Mouse (Mus musculus) urinary bladder, postnatal 25 days (tissue): ENCODE data around the gene Nrros.

Experiments used
- DNase-seq: peaks from one replicate; pipeline ENCODE4 v3.0.0; 2022; ENCODE audit warnings: low spot score

The Nrros gene

GRCm38 (mm10) chr16:32165281-32165821, at the start of gene Nrros:
Gene Nrros (minus strand): TSS chr16:32165594.
- no peak for DNase-seq

GRCm38 (mm10) chr16:32214804-32215576, 49.6 kb upstream of the Nrros start:
- DNase-seq, result no peak

- DNase-seq, result no peak
Observed at GRCm38 (mm10) chr16:32214156-32214555, 48.8 kb upstream of the Nrros start.

- DNase-seq, result no peak
Observed at GRCm38 (mm10) chr16:32204902-32205301, 39.5 kb upstream of the Nrros start.

- DNase-seq, result peak; percentile 60
Observed at GRCm38 (mm10) chr16:32202681-32203080, 37.3 kb upstream of the Nrros start.

GRCm38 (mm10) chr16:32201004-32201325, 35.6 kb upstream of the Nrros start:
- no peak for DNase-seq

GRCm38 (mm10) chr16:32200256-32201003, 35.0 kb upstream of the Nrros start:
- DNase-seq, result no peak

- no peak for DNase-seq
Observed at GRCm38 (mm10) chr16:32190011-32190441, 24.6 kb upstream of the Nrros start.

- DNase-seq, result no peak
Observed at GRCm38 (mm10) chr16:32189109-32189508, 23.7 kb upstream of the Nrros start.

GRCm38 (mm10) chr16:32186056-32186455, 20.7 kb upstream of the Nrros start:
- DNase-seq, result no peak

- no peak for DNase-seq
Observed at GRCm38 (mm10) chr16:32179333-32179901, 14.0 kb upstream of the Nrros start, which contains the start of gene Bex6. Gene Bex6 (plus strand): TSS chr16:32179823.

GRCm38 (mm10) chr16:32176896-32177686, 11.7 kb upstream of the Nrros start:
- no peak for DNase-seq

GRCm38 (mm10) chr16:32175029-32175428, 9.6 kb upstream of the Nrros start:
- no peak for DNase-seq

GRCm38 (mm10) chr16:32174340-32175005, 9.1 kb upstream of the Nrros start:
- DNase-seq, result no peak

- no peak for DNase-seq
Observed at GRCm38 (mm10) chr16:32173401-32173800, 8.0 kb upstream of the Nrros start.

GRCm38 (mm10) chr16:32171031-32171731, 5.8 kb upstream of the Nrros start:
- DNase-seq, result no peak

- DNase-seq, result no peak
Observed at GRCm38 (mm10) chr16:32167819-32168545, 2.6 kb upstream of the Nrros start.

- DNase-seq, result no peak
Observed at GRCm38 (mm10) chr16:32164396-32165027, 882 bp downstream of the Nrros start.

- no peak for DNase-seq
Observed at GRCm38 (mm10) chr16:32163891-32164290, 1.5 kb downstream of the Nrros start.

- no peak for DNase-seq
Observed at GRCm38 (mm10) chr16:32163392-32163791, 2.0 kb downstream of the Nrros start.
